Mouse (Mus musculus) B cell, adult 2 months (primary cell): ENCODE measurements around the gene Dclre1b.

Experiments used
- DNase-seq, 2 experiments: peaks; one replicate each; pipeline ENCODE4 v3.0.0; 2022

The Dclre1b gene

GRCm38 (mm10) chr3:103766789-103767188 lies 42.5 kb downstream of the Dclre1b start:
- DNase-seq, result no peak

- no peak for DNase-seq
These were observed 49.8 kb downstream of the Dclre1b start for GRCm38 (mm10) chr3:103759261-103759970.

GRCm38 (mm10) chr3:103758456-103758855 lies 50.8 kb downstream of the Dclre1b start:
- no peak for DNase-seq

- DNase-seq, result no peak
These were observed 52.3 kb downstream of the Dclre1b start for GRCm38 (mm10) chr3:103756920-103757319.

GRCm38 (mm10) chr3:103755351-103755750 lies 53.9 kb downstream of the Dclre1b start:
- no peak for DNase-seq

GRCm38 (mm10) chr3:103751558-103751957 lies 57.7 kb downstream of the Dclre1b start:
- no peak for DNase-seq
